ENCODE assay signal across 10 mouse cellular contexts in the genomic region with DNA sequence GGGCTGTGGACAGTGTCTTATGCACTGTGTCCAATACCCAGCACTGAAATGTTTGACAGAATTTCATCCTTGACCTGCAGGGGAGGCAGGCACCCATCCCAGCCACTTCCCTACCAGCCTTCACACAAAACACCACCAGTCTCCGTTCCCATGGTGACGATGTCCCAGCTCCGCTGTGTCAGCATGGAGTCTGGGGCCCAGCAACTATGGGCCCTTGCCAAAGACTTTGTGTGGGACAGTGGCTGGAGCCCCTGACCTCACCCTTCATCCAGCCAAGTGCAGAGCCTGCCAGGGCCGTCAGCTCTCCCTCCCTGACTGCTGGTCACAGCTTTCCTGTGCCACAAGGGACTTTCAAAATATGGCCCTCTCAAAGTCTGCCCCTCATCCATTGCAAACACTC. TPM values are rescaled to one million over a fixed set of nuclear protein-coding genes. Genes with fewer than 3 reads are reported as not detected.
DNase-seq lines count a peak whose midpoint lies in the region; ATAC-seq and TF ChIP-seq lines count a peak whose summit lies in the region.
"Had no signal": no experiment of that assay in that cellular context is flagged by ENCODE, and none has a peak within 500 bp of the region (broad histone marks: within the 10 kb centered on the region; RNA-seq: fewer than 3 reads in every experiment).

No protein-coding gene starts in this region.

- peaks cover 31% of the 10 kb centered on the region for H3K4me1 ChIP-seq in liver, postnatal 0 days (ENCODE audit: insufficient read depth)
- H3K4me1 ChIP-seq in limb, embryonic 10.5 days: peaks cover 34% of the 10 kb centered on the region

- H3K9ac ChIP-seq in liver, postnatal 0 days (replicated peaks): no peak overlapping the region

- no peak for TF ChIP-seq EP300 in liver, postnatal 0 days (IDR thresholded peaks at IDR 0.05; ENCODE audit: low read depth)

- no peaks in the 10 kb centered on the region for H3K27me3 ChIP-seq in liver, postnatal 0 days (ENCODE audit: insufficient read depth, low read length)
- no peaks in the 10 kb centered on the region for H3K27me3 ChIP-seq in limb, embryonic 10.5 days (ENCODE audit: low read depth, poor library complexity, severe bottlenecking)
- H3K27me3 ChIP-seq: embryonic facial prominence, embryonic 13.5 days had no signal

- no peak overlapping the region for H3K4me3 ChIP-seq in liver, postnatal 0 days (ENCODE audit: low read depth, low read length)
- no peak overlapping the region for H3K4me3 ChIP-seq in limb, embryonic 10.5 days
- H3K4me3 ChIP-seq: embryonic facial prominence, embryonic 13.5 days had no signal

- H3K27ac ChIP-seq in liver, postnatal 0 days (ENCODE audit: low read depth): 0 out of 2 replicates have a peak overlapping the region, but pooled peaks have one; percentile 4
- H3K27ac ChIP-seq in limb, embryonic 10.5 days: no peak overlapping the region; the same call in 1 of the 2 replicates
- H3K27ac ChIP-seq: embryonic facial prominence, embryonic 13.5 days; kidney, postnatal 0 days had no signal

- H3K4me2 ChIP-seq in liver, postnatal 0 days (ENCODE audit: low read depth, low read length): no peak overlapping the region
- H3K4me2 ChIP-seq: embryonic facial prominence, embryonic 13.5 days had no signal

- no peaks in the 10 kb centered on the region for H3K9me3 ChIP-seq in liver, postnatal 0 days (ENCODE audit: low read length)
- H3K9me3 ChIP-seq in limb, embryonic 10.5 days (replicated peaks): no peaks in the 10 kb centered on the region
- H3K9me3 ChIP-seq: embryonic facial prominence, embryonic 13.5 days had no signal

- DNase-seq in adrenal gland, postnatal 36 days: peak; percentile 31 to 39
- no peak for DNase-seq in adrenal gland, adult 8-10 months
- DNase-seq in liver, postnatal 0 days: no peak
- no peak for DNase-seq in liver
- peak; percentile 53 for DNase-seq in heart, adult 8-10 months (ENCODE audit: low spot score)
- peak; percentile 60 to 70 for DNase-seq in kidney, postnatal 36 days
- no peak for DNase-seq in ovary, postnatal 10 days (ENCODE audit: low spot score)
- DNase-seq in limb, embryonic 10.5 days (ENCODE audit: low spot score): no peak

- 0 out of 2 replicates have a peak, but pooled peaks have one; percentile 1 for TF ChIP-seq CTCF in liver, postnatal 0 days (IDR thresholded peaks at IDR 0.05; ENCODE audit: low read depth)

- WGBS in liver, postnatal 0 days (ENCODE audit: insufficient replicate concordance): 65% methylated on average over 4 of the region's 4 CpGs
- WGBS in limb, embryonic 10.5 days: 68% methylated on average over 4 of the region's 4 CpGs

- ATAC-seq in liver, postnatal 0 days: no peak

- H3K36me3 ChIP-seq in liver, postnatal 0 days (replicated peaks; ENCODE audit: insufficient read depth, low read length): peaks cover 13% of the 10 kb centered on the region
- H3K36me3 ChIP-seq in limb, embryonic 10.5 days: peaks cover 34% of the 10 kb centered on the region

RNA-seq across cellular contexts. Expression of a gene that starts 16.2 kb away (rescaled TPM):
- total RNA-seq in adrenal gland, postnatal 36 days (2021): 10 to 100 TPM; 44.4 to 51.3 TPM
- 10 to 100 TPM; 38.1 to 64.0 (median 54.4) TPM for total RNA-seq in adrenal gland, adult 8-10 months (2022)
- polyA plus RNA-seq in liver, postnatal 0 days (2015; fragmentation: Nextera tagmentation; extraction: Ambion mirVana): 28.5 and 28.8 TPM in 2 replicates
- 10 to 100 TPM in 3 of 4 experiments, 1 to 10 TPM in 1; 9.6 to 26.9 (median 11.3) TPM for total RNA-seq in heart, adult 8-10 months (2022)
- 53.2 and 94.6 TPM in 2 replicates for polyA plus RNA-seq in limb, embryonic 10.5 days (2016; fragmentation: Nextera tagmentation; extraction: Ambion mirVana)

RNA-seq across cellular contexts. Expression of a gene that starts 38.0 kb away (rescaled TPM):
- total RNA-seq in adrenal gland, postnatal 36 days (2021): 1 to 10 TPM; 5.0 to 10.0 TPM
- 10 to 100 TPM in 3 of 4 experiments, 1 to 10 TPM in 1; 8.4 to 13.8 (median 11.8) TPM for total RNA-seq in adrenal gland, adult 8-10 months (2022)
- 4.3 and 4.9 TPM in 2 replicates for polyA plus RNA-seq in liver, postnatal 0 days (2015; fragmentation: Nextera tagmentation; extraction: Ambion mirVana)
- total RNA-seq in heart, adult 8-10 months (2022): 1 to 10 TPM; 2.8 to 3.1 (median 2.9) TPM
- 7.2 and 7.9 TPM in 2 replicates for polyA plus RNA-seq in limb, embryonic 10.5 days (2016; fragmentation: Nextera tagmentation; extraction: Ambion mirVana)

RNA-seq across cellular contexts. Expression of a gene that starts 45.9 kb away (rescaled TPM):
- 10 to 100 TPM; 11.0 to 17.4 TPM for total RNA-seq in adrenal gland, postnatal 36 days (2021)
- total RNA-seq in adrenal gland, adult 8-10 months (2022): 10 to 100 TPM; 16.1 to 18.1 (median 17.1) TPM
- 4.3 and 4.6 TPM in 2 replicates for polyA plus RNA-seq in liver, postnatal 0 days (2015; fragmentation: Nextera tagmentation; extraction: Ambion mirVana)
- 10 to 100 TPM; 11.3 to 14.3 (median 12.1) TPM for total RNA-seq in heart, adult 8-10 months (2022)
- 13.1 and 14.6 TPM in 2 replicates for polyA plus RNA-seq in limb, embryonic 10.5 days (2016; fragmentation: Nextera tagmentation; extraction: Ambion mirVana)

Comparison
In these comparisons a context has a peak if more than half of its experiments do, and no peak if none do; other contexts are left out.
1. DNase-seq: peak in adrenal gland, postnatal 36 days (2 of 2), heart, adult 8-10 months (single experiment) and kidney, postnatal 36 days (2 of 2); none in adrenal gland, adult 8-10 months (single experiment), liver, postnatal 0 days (single experiment), liver (single experiment), ovary, postnatal 10 days (single experiment) and limb, embryonic 10.5 days (single experiment).